Mouse (Mus musculus): ENCODE data around the gene Nup88. TPM values are rescaled to one million over a fixed set of nuclear protein-coding genes. Genes with fewer than 3 reads are reported as not detected.

Gene Nup88
- polyA plus RNA-seq (2015; fragmentation: Nextera tagmentation; extraction: Ambion mirVana): 117 and 124 TPM in 2 replicates

GRCm38 (mm10) chr11:70969821-70970559 lies at the start of gene Nup88, which contains the start of gene Rpain:
Gene Nup88 (minus strand): TSS chr11:70969973.
Gene Rpain (plus strand): TSS chr11:70970213.
- H3K36me3 ChIP-seq (ENCODE audit: control insufficient read depth, insufficient read depth): peaks cover 22% of the 10 kb centered on the region
- peak within 1 kb of the TSS; percentile 85 for H3K4me3 ChIP-seq (ENCODE audit: low read length)
- under 1% methylated on average over 43 of the region's 43 CpGs for WGBS
- no peaks in the 10 kb centered on the region for H3K27me3 ChIP-seq (ENCODE audit: control insufficient read depth, insufficient read depth, low read length)
- H3K4me1 ChIP-seq (ENCODE audit: control insufficient read depth, insufficient read depth, low read length): peaks cover 14% of the 10 kb centered on the region
- H3K9ac ChIP-seq (ENCODE audit: low read length): peak within 1 kb of the TSS; percentile 92
- H3K4me2 ChIP-seq (ENCODE audit: low read depth, low read length): peak within 1 kb of the TSS; percentile 89
- peak; percentile 96 for ATAC-seq (replicated peaks; ENCODE audit: extremely low read depth, insufficient read depth, low FRiP score)
- H3K9me3 ChIP-seq (replicated peaks; ENCODE audit: control insufficient read depth, low read length): no peaks in the 10 kb centered on the region
- peak within 1 kb of the TSS; percentile 90 for H3K27ac ChIP-seq (ENCODE audit: low read length)

- peak; percentile 10; the same call in 1 of the 2 replicates for ATAC-seq (replicated peaks; ENCODE audit: extremely low read depth, insufficient read depth, low FRiP score)
- Histone ChIP-seq H3K4me3 (ENCODE audit: low read length) (peak overlapping the region; percentile 91), H3K36me3 (ENCODE audit: control insufficient read depth, insufficient read depth) (peaks cover 11% of the 10 kb centered on the region)
Observed at GRCm38 (mm10) chr11:71018416-71019200, 48.8 kb upstream of the Nup88 start.

GRCm38 (mm10) chr11:71017051-71017450 lies 47.3 kb upstream of the Nup88 start:
- Histone ChIP-seq H3K4me2 (ENCODE audit: low read depth, low read length) (no peak overlapping the region), H3K27ac (ENCODE audit: low read length) (no peak overlapping the region), H3K36me3 (ENCODE audit: control insufficient read depth, insufficient read depth) (peaks cover 20% of the 10 kb centered on the region), H3K9me3 (replicated peaks; ENCODE audit: control insufficient read depth, low read length) (no peaks in the 10 kb centered on the region), H3K4me1 (ENCODE audit: control insufficient read depth, insufficient read depth, low read length) (peaks cover 21% of the 10 kb centered on the region), H3K27me3 (ENCODE audit: control insufficient read depth, insufficient read depth, low read length) (no peaks in the 10 kb centered on the region), H3K4me3 (ENCODE audit: low read length) (no peak overlapping the region), H3K9ac (ENCODE audit: low read length) (no peak overlapping the region)
- WGBS: 76% methylated on average over 1 of the region's 1 CpGs
- no peak for ATAC-seq (replicated peaks; ENCODE audit: extremely low read depth, insufficient read depth, low FRiP score)

More at GRCm38 (mm10) chr11:71018416-71019200, 48.8 kb upstream of the Nup88 start:
- Histone ChIP-seq H3K27me3 (ENCODE audit: control insufficient read depth, insufficient read depth, low read length) (no peaks in the 10 kb centered on the region), H3K4me1 (ENCODE audit: control insufficient read depth, insufficient read depth, low read length) (peaks cover 21% of the 10 kb centered on the region), H3K4me2 (ENCODE audit: low read depth, low read length) (peak overlapping the region; percentile 97), H3K27ac (ENCODE audit: low read length) (peak overlapping the region; percentile 88), H3K9ac (ENCODE audit: low read length) (peak overlapping the region; percentile 95), H3K9me3 (replicated peaks; ENCODE audit: control insufficient read depth, low read length) (no peaks in the 10 kb centered on the region)
- WGBS: 5% methylated on average over 28 of the region's 28 CpGs

- H3K9me3 ChIP-seq (replicated peaks; ENCODE audit: control insufficient read depth, low read length): no peaks in the 10 kb centered on the region
- no peak for ATAC-seq (replicated peaks; ENCODE audit: extremely low read depth, insufficient read depth, low FRiP score)
- H3K9ac ChIP-seq (ENCODE audit: low read length): no peak overlapping the region
- H3K27me3 ChIP-seq (ENCODE audit: control insufficient read depth, insufficient read depth, low read length): no peaks in the 10 kb centered on the region
- H3K4me2 ChIP-seq (ENCODE audit: low read depth, low read length): no peak overlapping the region
- 83% methylated on average over 7 of the region's 7 CpGs for WGBS
- H3K4me1 ChIP-seq (ENCODE audit: control insufficient read depth, insufficient read depth, low read length): peaks cover 2% of the 10 kb centered on the region
- H3K27ac ChIP-seq (ENCODE audit: low read length): no peak overlapping the region
- no peak overlapping the region for H3K4me3 ChIP-seq (ENCODE audit: low read length)
- peaks cover 46% of the 10 kb centered on the region for H3K36me3 ChIP-seq (ENCODE audit: control insufficient read depth, insufficient read depth)
Observed at GRCm38 (mm10) chr11:71012743-71013142, 43.0 kb upstream of the Nup88 start.

- no peak for ATAC-seq (replicated peaks; ENCODE audit: extremely low read depth, insufficient read depth, low FRiP score)
- H3K4me2 ChIP-seq (ENCODE audit: low read depth, low read length): no peak overlapping the region
- no peak overlapping the region for H3K4me3 ChIP-seq (ENCODE audit: low read length)
- peaks cover 42% of the 10 kb centered on the region for H3K36me3 ChIP-seq (ENCODE audit: control insufficient read depth, insufficient read depth)
- no peak overlapping the region for H3K9ac ChIP-seq (ENCODE audit: low read length)
- WGBS: 70% methylated on average over 3 of the region's 3 CpGs
- H3K27me3 ChIP-seq (ENCODE audit: control insufficient read depth, insufficient read depth, low read length): no peaks in the 10 kb centered on the region
- H3K4me1 ChIP-seq (ENCODE audit: control insufficient read depth, insufficient read depth, low read length): 0 out of 2 replicates have a peak, but pooled peaks cover 2% of the 10 kb centered on the region
- H3K9me3 ChIP-seq (replicated peaks; ENCODE audit: control insufficient read depth, low read length): no peaks in the 10 kb centered on the region
- peak overlapping the region; percentile 35; the same call in 1 of the 2 replicates for H3K27ac ChIP-seq (ENCODE audit: low read length)
Observed at GRCm38 (mm10) chr11:71008321-71008720, 38.5 kb upstream of the Nup88 start.

- H3K9ac ChIP-seq (ENCODE audit: low read length): no peak overlapping the region
- 76% methylated on average over 7 of the region's 7 CpGs for WGBS
- no peaks in the 10 kb centered on the region for H3K27me3 ChIP-seq (ENCODE audit: control insufficient read depth, insufficient read depth, low read length)
- H3K4me2 ChIP-seq (ENCODE audit: low read depth, low read length): no peak overlapping the region
- no peak for ATAC-seq (replicated peaks; ENCODE audit: extremely low read depth, insufficient read depth, low FRiP score)
- H3K4me3 ChIP-seq (ENCODE audit: low read length): no peak overlapping the region
- no peak overlapping the region for H3K27ac ChIP-seq (ENCODE audit: low read length)
- H3K36me3 ChIP-seq (ENCODE audit: control insufficient read depth, insufficient read depth): peaks cover 40% of the 10 kb centered on the region
- H3K9me3 ChIP-seq (replicated peaks; ENCODE audit: control insufficient read depth, low read length): no peaks in the 10 kb centered on the region
- H3K4me1 ChIP-seq (ENCODE audit: control insufficient read depth, insufficient read depth, low read length): peaks cover 7% of the 10 kb centered on the region
Observed at GRCm38 (mm10) chr11:71007831-71008230, 38.1 kb upstream of the Nup88 start.

- no peak overlapping the region for H3K9ac ChIP-seq (ENCODE audit: low read length)
- H3K9me3 ChIP-seq (replicated peaks; ENCODE audit: control insufficient read depth, low read length): no peaks in the 10 kb centered on the region
- ATAC-seq (replicated peaks; ENCODE audit: extremely low read depth, insufficient read depth, low FRiP score): no peak
- H3K4me3 ChIP-seq (ENCODE audit: low read length): no peak overlapping the region
- H3K36me3 ChIP-seq (ENCODE audit: control insufficient read depth, insufficient read depth): peaks cover 32% of the 10 kb centered on the region
- no peak overlapping the region for H3K27ac ChIP-seq (ENCODE audit: low read length)
- WGBS: 85% methylated on average over 6 of the region's 6 CpGs
- H3K4me2 ChIP-seq (ENCODE audit: low read depth, low read length): no peak overlapping the region
- H3K27me3 ChIP-seq (ENCODE audit: control insufficient read depth, insufficient read depth, low read length): no peaks in the 10 kb centered on the region
- peaks cover 11% of the 10 kb centered on the region for H3K4me1 ChIP-seq (ENCODE audit: control insufficient read depth, insufficient read depth, low read length)
Observed at GRCm38 (mm10) chr11:71007026-71007425, 37.3 kb upstream of the Nup88 start.

GRCm38 (mm10) chr11:71005046-71005445 lies 35.3 kb upstream of the Nup88 start:
- H3K4me3 ChIP-seq (ENCODE audit: low read length): peak overlapping the region; percentile 99
- H3K9me3 ChIP-seq (replicated peaks; ENCODE audit: control insufficient read depth, low read length): no peaks in the 10 kb centered on the region
- H3K4me1 ChIP-seq (ENCODE audit: control insufficient read depth, insufficient read depth, low read length): peaks cover 11% of the 10 kb centered on the region
- WGBS: 56% methylated on average over 5 of the region's 5 CpGs
- H3K27ac ChIP-seq (ENCODE audit: low read length): no peak overlapping the region
- peak overlapping the region; percentile 60 for H3K4me2 ChIP-seq (ENCODE audit: low read depth, low read length)
- peak overlapping the region; percentile 66 for H3K9ac ChIP-seq (ENCODE audit: low read length)
- no peaks in the 10 kb centered on the region for H3K27me3 ChIP-seq (ENCODE audit: control insufficient read depth, insufficient read depth, low read length)
- ATAC-seq (replicated peaks; ENCODE audit: extremely low read depth, insufficient read depth, low FRiP score): no peak
- H3K36me3 ChIP-seq (ENCODE audit: control insufficient read depth, insufficient read depth): peaks cover 17% of the 10 kb centered on the region

Measured in heart, embryonic 16.5 days (tissue).